Mouse (Mus musculus): ENCODE measurements around the gene Kcnj11.

DNA sequence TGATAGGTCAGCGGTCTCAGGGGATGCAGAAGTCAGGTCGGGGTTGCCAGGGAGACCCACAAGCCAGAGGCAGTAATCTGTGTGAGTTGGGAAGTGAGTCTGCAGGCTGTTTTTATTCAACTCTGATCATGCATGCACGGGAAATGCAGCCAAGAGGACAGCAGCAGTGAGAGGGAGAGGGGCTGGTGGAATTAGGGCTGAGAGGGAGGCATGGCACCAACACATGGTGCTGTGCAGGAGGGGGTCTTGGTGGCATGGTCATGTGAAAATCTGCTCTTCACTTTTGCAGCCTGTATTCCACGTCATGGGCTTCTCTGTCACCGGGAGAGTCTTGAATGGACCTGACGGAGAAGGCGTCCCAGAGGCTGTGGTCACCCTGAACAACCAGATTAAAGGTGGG lies 50.6 kb downstream of the Kcnj11 start:
- TF ChIP-seq CTCF (IDR thresholded peaks at IDR 0.05; ENCODE audit: extremely low read depth, insufficient read length, insufficient replicate concordance, low read depth, low read length) (no peak), POLR2A (IDR thresholded peaks at IDR 0.05; ENCODE audit: low read depth, low read length) (no peak)

Data from small intestine, adult 2 months (tissue).